Mouse (Mus musculus) cerebellum, adult 2 months (tissue): ENCODE measurements at regions not wholly inside any gene's neighbourhood (a gene's known extent, or its start where the extent isn't known, plus 50 kb on each side); places are given as distances from the start of the nearest gene placed in this dataset.

Source experiments
- CTCF ChIP-seq: fragments of 200-500 bp; IDR thresholded peaks from 2 replicates; pipeline ENCODE4 v1.5.1; 2011; ENCODE audit warnings: low read depth, mild to moderate bottlenecking, control low read depth, low read length, moderate library complexity, borderline replicate concordance; ENCODE audit not compliant: insufficient read depth
- POLR2A ChIP-seq: fragments of 200-500 bp; IDR thresholded peaks from 2 replicates; pipeline ENCODE4 v1.6.1; 2011; ENCODE audit warnings: low read length, control low read depth, borderline replicate concordance; ENCODE audit not compliant: insufficient read depth

DNA sequence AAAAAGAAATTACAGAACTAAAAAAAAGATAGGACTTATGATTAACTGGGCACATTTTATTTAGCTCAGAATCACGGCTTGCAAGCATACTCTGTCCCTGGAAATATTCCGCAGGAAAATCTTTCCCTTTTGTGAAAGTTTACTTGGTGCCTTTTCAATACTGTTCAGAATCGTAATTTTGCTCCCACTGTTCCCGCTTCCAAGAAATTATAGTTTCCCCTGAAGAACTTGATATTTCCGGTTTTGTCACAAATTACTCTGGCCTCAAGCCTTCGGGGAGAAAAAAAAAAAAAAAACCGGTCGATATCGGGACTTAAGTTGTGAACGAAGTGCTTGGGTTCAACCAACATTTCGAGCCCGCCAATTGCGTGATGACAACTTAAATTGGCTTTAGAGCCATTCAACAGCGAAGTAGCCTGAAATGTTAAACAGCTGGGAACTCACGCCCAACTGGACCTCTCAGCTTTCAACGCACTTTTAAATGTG lies 84.4 kb upstream of the Commd3 start:
- TF ChIP-seq CTCF (no peak), POLR2A (no peak)
